Mouse (Mus musculus): ENCODE data around the gene Fbxo7.

Fbxo7 gene

GRCm38 (mm10) chr10:86044066-86044465 lies 22.3 kb downstream of the Fbxo7 start:
- no peak for DNase-seq

GRCm38 (mm10) chr10:86046371-86046770 lies 24.6 kb downstream of the Fbxo7 start:
- DNase-seq = no peak

GRCm38 (mm10) chr10:86047786-86048185 lies 26.0 kb downstream of the Fbxo7 start:
- DNase-seq = no peak

- no peak for DNase-seq
These were observed 28.8 kb downstream of the Fbxo7 start for GRCm38 (mm10) chr10:86050522-86050921.

- DNase-seq = no peak
These were observed 31.2 kb downstream of the Fbxo7 start for GRCm38 (mm10) chr10:86052818-86053522.

DNA sequence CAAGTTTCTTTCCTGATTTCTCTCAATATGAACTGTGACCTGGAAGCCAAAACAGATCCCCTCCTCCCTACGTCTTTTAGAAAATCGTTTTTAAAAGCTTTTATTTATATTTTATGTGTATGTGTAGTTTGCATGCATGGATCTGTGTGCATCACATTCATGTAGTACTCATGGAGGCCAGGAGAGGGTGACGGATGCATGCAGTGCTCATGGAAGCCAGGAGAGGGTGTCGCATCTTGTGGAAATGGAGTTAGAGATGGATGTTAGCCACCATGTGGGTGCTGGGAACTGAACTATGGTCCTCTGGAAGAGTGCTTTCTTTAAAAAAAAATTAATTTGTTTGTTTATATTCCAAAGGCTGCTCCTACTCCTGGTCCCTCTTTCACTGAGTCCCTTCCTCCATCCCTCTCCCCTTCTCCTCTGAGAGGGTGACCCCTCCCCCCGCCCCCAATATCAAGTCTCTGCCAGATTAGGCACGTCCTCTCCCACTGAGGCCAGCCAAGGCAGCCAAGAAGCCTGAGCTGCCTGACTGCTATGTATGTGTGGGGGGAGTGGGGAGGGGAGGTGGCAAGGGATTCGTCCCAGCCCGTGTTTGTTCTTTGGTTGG lies 34.6 kb downstream of the Fbxo7 start:
- no peak for DNase-seq

DNA sequence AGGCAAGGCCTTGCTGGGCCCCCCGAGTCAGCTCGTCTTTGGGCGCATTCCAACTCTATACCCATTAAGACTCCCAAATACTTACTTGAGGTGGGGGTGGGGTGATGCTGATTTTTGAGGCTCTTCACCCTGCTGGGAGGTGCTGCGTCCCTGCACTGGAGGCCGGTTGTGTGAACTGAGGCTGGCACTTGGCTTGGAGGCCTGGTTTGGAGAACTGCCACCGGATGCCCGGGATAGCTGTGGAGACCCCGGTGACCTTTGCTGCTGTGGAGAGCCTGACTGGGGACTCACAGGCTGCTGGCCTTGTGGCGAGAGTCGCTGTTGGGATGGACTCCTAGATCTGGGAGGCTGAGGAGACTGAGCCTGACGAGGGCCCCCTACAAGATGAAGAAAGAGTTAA lies 35.5 kb downstream of the Fbxo7 start:
- DNase-seq = no peak

GRCm38 (mm10) chr10:86057712-86058111 lies 35.9 kb downstream of the Fbxo7 start:
- no peak for DNase-seq

GRCm38 (mm10) chr10:86060267-86060666 lies 38.5 kb downstream of the Fbxo7 start:
- DNase-seq = no peak

DNA sequence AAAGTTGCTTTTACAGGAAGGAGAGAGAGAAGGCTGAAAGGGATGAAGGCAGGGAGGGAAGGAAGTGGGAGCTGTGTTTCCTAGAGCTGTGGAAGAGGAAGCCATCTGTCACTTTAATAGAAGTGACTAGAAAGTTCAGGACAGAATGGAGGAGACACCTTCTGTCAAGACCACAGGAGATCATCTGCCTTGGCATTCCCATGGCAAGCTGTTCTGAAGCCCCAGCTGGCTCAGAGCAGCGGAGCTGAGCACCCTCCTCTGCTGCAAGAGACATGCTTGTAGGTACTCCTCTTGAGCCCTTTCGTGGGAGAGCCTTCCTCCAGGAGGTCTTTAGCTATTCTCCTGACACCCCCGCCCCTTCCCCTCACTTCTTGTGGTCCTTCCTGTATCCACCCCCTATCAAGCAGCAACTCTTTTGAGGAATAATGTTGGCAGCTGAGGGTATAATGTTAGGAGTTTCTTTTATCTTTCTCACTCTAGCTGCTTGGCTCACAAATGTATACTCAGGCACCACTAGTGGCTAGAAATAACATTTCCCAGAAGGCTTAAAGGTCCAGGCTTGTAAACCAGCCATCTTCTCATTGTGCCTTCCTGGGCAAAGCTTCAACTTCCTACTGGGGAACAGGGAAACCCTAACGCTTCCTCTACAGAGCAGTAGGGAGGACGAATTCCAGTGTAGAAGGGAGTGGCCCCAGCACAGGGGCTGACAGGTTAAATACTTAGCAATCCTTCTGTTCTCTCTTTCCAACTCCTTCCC lies 40.7 kb downstream of the Fbxo7 start:
- no peak for DNase-seq

DNA sequence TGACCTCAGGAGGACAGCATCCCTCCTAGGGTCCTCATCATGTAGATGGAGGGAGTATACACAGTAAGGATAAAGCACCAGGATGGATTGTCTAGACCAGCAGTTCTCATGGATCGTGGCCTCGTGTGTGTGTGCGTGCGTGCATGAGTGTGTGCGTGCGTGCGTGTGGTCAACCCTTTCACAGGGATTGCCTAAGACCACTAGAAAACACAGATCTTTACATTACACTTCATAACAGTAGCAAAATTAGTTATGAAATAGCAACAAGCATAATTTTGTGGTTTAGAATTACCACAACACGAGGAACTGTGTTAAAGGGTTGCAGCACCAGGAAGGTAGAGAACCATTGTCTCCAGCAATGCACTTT lies 41.2 kb downstream of the Fbxo7 start:
- no peak for DNase-seq

DNA sequence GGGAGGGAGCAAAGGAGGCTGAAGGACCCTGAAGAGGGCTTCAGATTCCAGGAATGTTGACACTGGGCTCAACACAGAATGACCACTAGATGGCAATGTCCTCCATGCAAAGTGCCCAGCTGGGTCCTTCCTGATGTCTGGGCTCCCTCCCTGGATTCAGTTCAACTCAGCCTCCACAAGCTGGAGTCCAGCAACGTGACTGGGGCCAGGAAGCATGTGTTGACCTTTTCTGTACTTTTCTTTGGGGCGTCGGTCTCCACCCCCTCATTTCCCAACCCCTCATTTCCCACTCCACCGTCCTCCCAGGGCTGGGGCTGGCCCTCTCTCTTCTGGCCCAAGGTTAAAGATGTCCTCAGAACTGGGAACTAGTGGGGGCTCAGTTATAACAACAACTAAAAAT lies 43.2 kb downstream of the Fbxo7 start:
- peak; percentile 57 for DNase-seq

- DNase-seq = no peak
These were observed 43.9 kb downstream of the Fbxo7 start for GRCm38 (mm10) chr10:86065661-86066060.

GRCm38 (mm10) chr10:86066651-86067050 lies 44.9 kb downstream of the Fbxo7 start:
- no peak for DNase-seq

GRCm38 (mm10) chr10:86067911-86068310 lies 46.1 kb downstream of the Fbxo7 start:
- no peak for DNase-seq

DNA sequence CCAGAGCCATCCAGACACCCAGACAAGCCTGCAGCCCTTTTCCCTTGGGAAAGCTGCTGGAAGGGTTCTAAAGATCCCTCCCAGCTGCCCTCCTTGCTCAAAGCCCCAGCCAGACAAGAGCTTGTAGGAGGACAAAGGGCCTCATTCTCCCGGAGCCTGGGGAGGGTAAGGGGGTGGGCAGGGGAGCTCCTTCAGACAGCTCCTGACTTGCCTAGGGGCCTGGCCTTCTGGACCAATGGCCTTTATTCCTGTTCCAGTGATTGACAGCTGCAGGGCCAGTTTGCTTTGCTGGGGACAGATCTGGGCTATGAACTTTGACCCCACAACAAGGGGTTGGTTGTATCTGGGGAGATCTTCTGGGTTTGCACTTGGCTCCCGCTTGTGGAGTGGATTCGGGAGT lies 47.6 kb downstream of the Fbxo7 start:
- no peak for DNase-seq

DNA sequence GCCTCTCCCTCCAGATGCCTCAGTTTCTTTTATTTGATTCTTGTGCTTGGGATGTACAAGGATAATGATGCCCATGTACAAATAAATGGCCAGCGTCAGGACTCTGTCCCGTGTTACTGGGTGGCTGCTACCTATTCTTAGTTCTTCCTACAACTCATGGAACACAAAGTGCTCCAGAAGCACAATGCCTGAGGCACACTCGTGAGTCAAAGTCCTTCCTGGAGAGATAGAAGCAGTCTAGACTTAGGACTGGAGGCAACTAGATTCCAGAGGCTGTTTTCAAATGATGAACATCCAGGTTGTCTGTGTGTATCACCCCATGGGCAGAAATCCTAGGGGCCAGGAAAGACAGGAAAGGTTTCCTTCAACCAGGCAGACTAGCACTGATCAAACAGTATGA lies 49.0 kb downstream of the Fbxo7 start:
- DNase-seq = no peak

GRCm38 (mm10) chr10:86074134-86074533 lies 52.4 kb downstream of the Fbxo7 start:
- no peak for DNase-seq

GRCm38 (mm10) chr10:86074971-86075711 lies 53.4 kb downstream of the Fbxo7 start:
- DNase-seq = no peak

DNA sequence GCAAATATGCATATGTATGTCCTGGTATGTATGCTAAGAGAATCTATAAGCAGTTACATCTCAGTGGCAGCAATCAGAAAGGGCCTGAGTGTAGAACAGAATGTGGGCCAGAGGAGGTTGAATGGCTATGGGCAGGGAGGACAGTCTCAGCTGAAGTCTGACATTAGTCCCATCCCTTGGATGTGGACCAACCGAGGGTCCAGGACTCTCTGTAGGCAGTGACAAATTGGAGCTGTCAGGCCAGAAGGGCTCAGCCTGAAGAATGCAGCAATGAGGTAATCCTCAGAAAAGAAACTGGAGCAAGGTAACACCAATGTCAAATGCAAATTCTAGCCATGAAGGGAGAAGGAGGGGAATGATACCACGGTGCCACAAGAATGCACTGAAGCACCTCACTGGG lies 55.5 kb downstream of the Fbxo7 start:
- DNase-seq = no peak

DNA sequence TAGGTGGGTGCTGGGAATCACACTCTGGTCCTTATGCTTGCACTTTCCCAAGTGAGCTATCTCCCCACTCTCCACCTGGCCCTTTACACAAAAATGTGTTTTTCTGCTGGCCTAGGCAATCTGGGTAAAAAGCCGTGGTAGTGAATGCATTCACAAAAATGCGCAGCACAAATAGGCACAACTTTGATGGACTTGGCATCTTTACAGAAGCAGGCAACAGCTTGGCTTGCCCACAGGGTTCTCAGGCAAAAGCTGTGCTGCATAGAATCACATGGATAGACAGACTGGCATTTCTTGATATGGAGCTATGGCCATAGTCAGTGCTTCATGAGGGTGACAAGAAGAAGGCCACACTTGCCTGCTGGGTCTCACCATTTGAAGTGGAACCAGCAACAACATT lies 57.0 kb downstream of the Fbxo7 start:
- DNase-seq = no peak

DNA sequence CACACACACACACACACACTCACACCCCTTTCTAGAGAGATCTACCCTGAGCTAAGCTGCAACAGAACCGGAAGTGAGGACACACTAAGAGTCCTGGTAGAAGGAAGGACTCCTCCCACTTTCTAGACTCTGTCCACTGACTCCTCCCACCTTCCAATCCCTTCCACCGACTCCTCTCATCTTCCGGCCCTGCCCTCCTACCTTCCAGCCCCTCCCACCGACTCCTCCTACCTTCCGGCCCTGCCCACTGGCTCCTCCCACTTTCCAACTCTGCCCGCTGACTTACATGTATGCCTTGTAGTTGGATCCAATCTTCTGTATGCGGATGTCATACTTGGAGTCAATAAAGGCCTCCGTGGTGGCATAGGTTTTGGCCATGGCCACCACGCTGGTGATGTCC lies 58.1 kb downstream of the Fbxo7 start:
- no peak for DNase-seq

DNA sequence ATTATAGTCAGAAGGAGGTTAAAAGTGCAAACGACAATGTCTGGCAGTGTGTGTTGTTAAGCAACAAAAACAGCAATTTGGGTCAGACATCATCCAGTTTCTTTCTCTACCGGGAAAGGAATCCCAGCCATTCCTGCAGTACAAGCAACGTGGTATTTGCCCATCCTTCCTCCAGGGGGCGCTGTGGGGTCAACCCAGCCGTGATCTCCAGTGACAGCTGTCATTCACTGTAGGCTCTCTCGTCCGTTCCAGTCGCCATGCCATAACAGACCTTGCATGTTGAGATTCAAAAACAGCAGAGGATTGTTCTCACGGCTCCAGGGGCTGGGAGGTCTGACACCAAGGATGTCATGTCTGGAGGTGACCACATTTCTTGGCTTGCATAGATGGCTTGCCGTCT lies 70.1 kb downstream of the Fbxo7 start:
- DNase-seq = peak; percentile 29

All from right cerebral cortex, postnatal 14 days (tissue).